Mouse (Mus musculus) forebrain, embryonic 11.5 days (tissue): ENCODE measurements around the gene Nfatc2. TPM values are rescaled to one million over a fixed set of nuclear protein-coding genes. Genes with fewer than 3 reads are reported as not detected.
A peak's percentile ranks its signal among the peaks of the same experiment; 100 is the strongest.

ENCODE experiments used
- ATAC-seq: fragments of 200-750 bp; cut with Nextera tagmentation; replicated peaks from 2 replicates; pipeline ENCODE4 v1.8.0; 2017; ENCODE audit warnings: moderate TSS enrichment; ENCODE audit not compliant: low FRiP score
- DNase-seq: peaks from one replicate; pipeline ENCODE4 v3.0.0-alpha.2; 2017; ENCODE audit warnings: low spot score
- H3K27ac ChIP-seq: fragments of 300-500 bp; sonication (generic); 2 replicates; pipeline ENCODE4 v1.5.1; 2014; ENCODE audit warnings: low read depth, low read length
- H3K27me3 ChIP-seq: fragments of 300-500 bp; sonication (generic); 2 replicates; pipeline ENCODE4 v1.6.1; 2014; ENCODE audit warnings: mild to moderate bottlenecking, low read length, mixed read lengths; ENCODE audit not compliant: control insufficient read depth, insufficient read depth
- H3K36me3 ChIP-seq: fragments of 300-500 bp; sonication (generic); 2 replicates; pipeline ENCODE4 v1.6.1; 2014; ENCODE audit warnings: mild to moderate bottlenecking, low read length, moderate library complexity, mixed read lengths; ENCODE audit not compliant: control insufficient read depth, insufficient read depth
- H3K4me1 ChIP-seq: fragments of 300-500 bp; sonication (generic); replicated peaks from 2 replicates; pipeline ENCODE4 v1.6.1; 2014; ENCODE audit warnings: low read length, mixed read lengths; ENCODE audit not compliant: control insufficient read depth, insufficient read depth
- H3K4me2 ChIP-seq: fragments of 300-500 bp; sonication (generic); 2 replicates; pipeline ENCODE4 v1.6.1; 2014; ENCODE audit warnings: low read depth, mild to moderate bottlenecking, low read length, moderate library complexity, mixed read lengths; ENCODE audit not compliant: severe bottlenecking
- H3K4me3 ChIP-seq: fragments of 300-500 bp; sonication (generic); 2 replicates; pipeline ENCODE4 v1.5.1; 2014; ENCODE audit warnings: low read depth, low read length
- H3K9ac ChIP-seq: fragments of 300-500 bp; sonication (generic); 2 replicates; pipeline ENCODE4 v1.6.1; 2014; ENCODE audit warnings: low read length
- H3K9me3 ChIP-seq: fragments of 300-500 bp; sonication (generic); 2 replicates; pipeline ENCODE4 v1.6.1; 2016; ENCODE audit warnings: low read length, mixed read lengths; ENCODE audit not compliant: control insufficient read depth
- WGBS: fragments of 180-500 bp; shearing (Covaris S2); extraction: QIAGEN DNeasy Blood & Tissue Kit; methylation state at CpG from one replicate; pipeline ENCODE4 v1.1.7; 2014; 5-methylcytosine and 5-hydroxymethylcytosine counted together
- polyA plus RNA-seq: library from polyadenylated mRNA; unstranded; fragments of >200 nt; fragmentation: Nextera tagmentation; extraction: Ambion mirVana; gene quantifications from 2 replicates; pipeline ENCODE4 v1.2.1, GENCODE M21; 2014

Nfatc2 gene
- 0.55 and 0.89 TPM in 2 replicates for polyA plus RNA-seq

GRCm38 (mm10) chr2:168601491-168602386, at the start of gene Nfatc2:
Gene Nfatc2, minus strand, starts transcription at chr2:168601657.
- Histone ChIP-seq H3K27me3 (peaks cover 34% of the 10 kb centered on the region), H3K36me3 (no peaks in the 10 kb centered on the region), H3K27ac (no peak within 1 kb of the TSS), H3K4me2 (peak within 1 kb of the TSS; percentile 87), H3K4me1 (0 out of 2 replicates have a peak, but pooled peaks cover 3% of the 10 kb centered on the region), H3K4me3 (peak within 1 kb of the TSS; percentile 43), H3K9ac (peak within 1 kb of the TSS; percentile 58), H3K9me3 (no peaks in the 10 kb centered on the region)
- DNase-seq (peak; percentile 82), ATAC-seq (peak; percentile 82)
- 1% methylated on average over 56 of the region's 56 CpGs for WGBS

GRCm38 (mm10) chr2:168648171-168648570, 46.7 kb upstream of the Nfatc2 start:
- Histone ChIP-seq H3K27ac (no peak overlapping the region), H3K9me3 (no peaks in the 10 kb centered on the region), H3K36me3 (no peaks in the 10 kb centered on the region; the same call in 1 of the 2 replicates), H3K27me3 (no peaks in the 10 kb centered on the region), H3K4me3 (no peak overlapping the region), H3K4me1 (no peaks in the 10 kb centered on the region; the same call in 1 of the 2 replicates), H3K9ac (no peak overlapping the region), H3K4me2 (no peak overlapping the region)
- ATAC-seq (no peak), DNase-seq (no peak)
- WGBS: 88% methylated on average over 8 of the region's 8 CpGs

GRCm38 (mm10) chr2:168644855-168645254, 43.4 kb upstream of the Nfatc2 start:
- no peaks in the 10 kb centered on the region for H3K27me3 ChIP-seq
- H3K36me3 ChIP-seq: no peaks in the 10 kb centered on the region; the same call in 1 of the 2 replicates
- H3K9ac ChIP-seq: no peak overlapping the region
- no peak for DNase-seq
- H3K9me3 ChIP-seq: no peaks in the 10 kb centered on the region
- no peak for ATAC-seq
- 41% methylated on average over 6 of the region's 6 CpGs for WGBS
- no peak overlapping the region for H3K27ac ChIP-seq
- H3K4me2 ChIP-seq: no peak overlapping the region
- no peak overlapping the region for H3K4me3 ChIP-seq
- H3K4me1 ChIP-seq: peaks cover 2% of the 10 kb centered on the region; the same call in 1 of the 2 replicates

GRCm38 (mm10) chr2:168643524-168644177, 42.2 kb upstream of the Nfatc2 start:
- Histone ChIP-seq H3K27ac (no peak overlapping the region), H3K4me1 (peaks cover 2% of the 10 kb centered on the region; the same call in 1 of the 2 replicates), H3K36me3 (no peaks in the 10 kb centered on the region; the same call in 1 of the 2 replicates), H3K9ac (no peak overlapping the region), H3K4me2 (no peak overlapping the region), H3K9me3 (no peaks in the 10 kb centered on the region), H3K27me3 (no peaks in the 10 kb centered on the region), H3K4me3 (no peak overlapping the region)
- 0 out of 2 replicates have a peak, but pooled peaks have one; percentile 22 for ATAC-seq
- no peak for DNase-seq
- 72% methylated on average over 20 of the region's 20 CpGs for WGBS

- ATAC-seq (peak; percentile 77), DNase-seq (peak; percentile 67)
- WGBS: 45% methylated on average over 11 of the region's 11 CpGs
Observed at GRCm38 (mm10) chr2:168642187-168642586, 40.7 kb upstream of the Nfatc2 start.

GRCm38 (mm10) chr2:168640460-168640859, 39.0 kb upstream of the Nfatc2 start:
- Histone ChIP-seq H3K36me3 (no peaks in the 10 kb centered on the region), H3K9ac (no peak overlapping the region)

More at GRCm38 (mm10) chr2:168642187-168642586, 40.7 kb upstream of the Nfatc2 start:
- no peaks in the 10 kb centered on the region for H3K36me3 ChIP-seq
- H3K27ac ChIP-seq: peak overlapping the region; percentile 60; the same call in 1 of the 2 replicates
- no peak overlapping the region for H3K9ac ChIP-seq
- no peak overlapping the region for H3K4me2 ChIP-seq
- H3K27me3 ChIP-seq: no peaks in the 10 kb centered on the region
- peaks cover 2% of the 10 kb centered on the region; the same call in 1 of the 2 replicates for H3K4me1 ChIP-seq
- no peak overlapping the region for H3K4me3 ChIP-seq
- no peaks in the 10 kb centered on the region for H3K9me3 ChIP-seq

GRCm38 (mm10) chr2:168634881-168635280, 33.4 kb upstream of the Nfatc2 start:
- H3K4me2 ChIP-seq: no peak overlapping the region
- no peaks in the 10 kb centered on the region for H3K36me3 ChIP-seq
- no peak overlapping the region for H3K9ac ChIP-seq
- no peaks in the 10 kb centered on the region for H3K27me3 ChIP-seq
- no peak overlapping the region for H3K27ac ChIP-seq
- WGBS: 80% methylated on average over 7 of the region's 7 CpGs
- no peaks in the 10 kb centered on the region for H3K4me1 ChIP-seq
- ATAC-seq: no peak
- no peak for DNase-seq
- H3K9me3 ChIP-seq: no peaks in the 10 kb centered on the region
- no peak overlapping the region for H3K4me3 ChIP-seq

More at GRCm38 (mm10) chr2:168640460-168640859, 39.0 kb upstream of the Nfatc2 start:
- Histone ChIP-seq H3K4me3 (no peak overlapping the region), H3K27me3 (no peaks in the 10 kb centered on the region), H3K27ac (no peak overlapping the region), H3K4me2 (no peak overlapping the region), H3K9me3 (no peaks in the 10 kb centered on the region), H3K4me1 (peaks cover 2% of the 10 kb centered on the region; the same call in 1 of the 2 replicates)
- no peak for ATAC-seq
- DNase-seq: no peak
- 94% methylated on average over 9 of the region's 9 CpGs for WGBS

- Histone ChIP-seq H3K27ac (no peak overlapping the region), H3K4me1 (no peaks in the 10 kb centered on the region), H3K9me3 (no peaks in the 10 kb centered on the region), H3K27me3 (no peaks in the 10 kb centered on the region), H3K4me3 (no peak overlapping the region), H3K9ac (no peak overlapping the region; the same call in 1 of the 2 replicates), H3K4me2 (no peak overlapping the region), H3K36me3 (no peaks in the 10 kb centered on the region)
- no peak for ATAC-seq
- 70% methylated on average over 14 of the region's 14 CpGs for WGBS
- no peak for DNase-seq
Observed at GRCm38 (mm10) chr2:168633301-168633816, 31.9 kb upstream of the Nfatc2 start.
